Mouse (Mus musculus) layer of hippocampus, postnatal 36 days (tissue): Measurements from ENCODE around the gene Rpap2. TPM values are rescaled to one million over a fixed set of nuclear protein-coding genes. Genes with fewer than 3 reads are reported as not detected.

Experiments used
- DNase-seq, 2 experiments: peaks; one replicate each; pipeline ENCODE4 v3.0.0; 2022
- total RNA-seq, 2 experiments: library from RNA; stranded (reverse); gene quantifications; 2 replicates each; pipeline ENCODE4 v1.2.3; 2021

Rpap2 gene
- 10 to 100 TPM; 21.5 to 22.0 TPM for total RNA-seq

DNA sequence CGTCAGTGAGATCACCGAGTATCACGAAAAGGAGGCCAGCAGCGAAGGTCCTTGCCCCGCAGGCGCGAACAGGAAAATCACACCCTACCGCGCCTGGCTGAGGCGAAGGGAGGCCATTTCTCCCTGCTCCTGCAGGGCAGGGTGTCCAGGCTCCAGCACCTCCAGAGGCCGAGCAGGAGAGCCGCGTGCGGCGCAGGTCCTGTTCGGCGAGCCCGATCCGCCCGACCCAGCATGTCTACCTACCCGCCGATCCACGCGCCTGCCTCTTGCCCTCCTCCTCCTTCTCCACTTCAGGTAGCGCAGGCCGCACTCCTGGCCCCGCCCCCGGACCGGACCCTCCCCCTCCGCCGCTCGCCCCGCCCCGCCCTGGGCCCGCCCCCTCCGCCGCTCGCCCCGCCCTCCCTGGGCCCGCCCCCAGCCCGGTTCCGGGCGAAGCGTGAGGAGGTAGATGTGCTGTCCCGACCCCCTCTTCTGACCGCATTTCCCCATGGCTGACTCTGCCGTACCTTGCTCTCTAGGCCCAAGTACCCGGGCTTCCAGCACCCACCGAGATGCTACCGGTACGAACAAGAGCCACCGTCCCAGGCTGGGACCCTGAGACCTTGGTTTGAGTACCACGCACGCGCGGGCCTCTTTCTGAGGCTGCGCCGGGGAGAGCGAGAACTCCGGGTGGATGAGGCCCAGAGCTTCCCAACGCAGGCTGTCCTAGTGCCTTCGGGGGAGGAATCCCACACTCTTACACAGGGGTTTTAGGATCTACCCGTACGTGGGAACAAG lies at the start of gene Rpap2, which contains the start of gene Glmn:
Rpap2 (plus strand) TSS at position 73 of the 777 bp plus-strand sequence.
Glmn (minus strand) TSS at position 588 of the 777 bp plus-strand sequence.
- peak; percentile 81 to 84 for DNase-seq

DNA sequence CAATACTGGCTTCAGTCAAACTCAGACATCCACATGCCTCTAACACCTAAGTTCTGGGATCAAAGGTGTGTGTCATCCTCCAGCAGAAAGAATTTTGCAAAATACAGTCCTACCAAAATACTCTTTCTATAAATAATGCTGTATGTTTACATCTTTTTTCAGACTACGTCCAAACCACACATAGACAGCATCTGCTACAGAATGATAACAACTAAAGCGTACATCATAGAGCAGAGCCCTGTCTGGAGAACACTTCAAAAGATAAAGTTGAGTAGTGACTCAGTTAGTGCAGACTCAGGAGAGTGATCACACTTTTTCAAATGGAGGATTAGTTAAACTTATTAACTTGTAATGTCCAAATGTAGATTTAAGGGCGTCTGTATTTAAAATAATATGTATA lies 49.2 kb upstream of the Rpap2 start:
- no peak for DNase-seq

DNA sequence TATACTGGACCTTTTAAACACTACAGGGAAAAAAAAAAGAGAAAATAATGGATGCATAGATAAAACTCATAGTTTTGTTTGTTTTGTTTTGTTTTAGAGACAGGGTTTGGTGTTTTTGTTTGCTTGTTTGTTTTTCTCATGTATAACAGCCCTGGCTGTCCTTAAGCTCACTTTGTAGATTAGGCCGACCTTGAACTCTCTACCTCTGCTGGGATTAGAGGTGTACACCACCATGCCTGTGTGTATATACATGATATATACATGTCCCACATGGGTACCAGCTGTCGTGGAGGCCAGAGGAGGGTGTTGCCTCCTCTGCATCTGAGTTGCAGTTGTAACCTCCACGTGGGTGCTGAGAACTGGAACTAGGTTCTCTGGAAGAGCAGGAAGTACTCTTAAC lies 48.7 kb upstream of the Rpap2 start:
- DNase-seq: no peak

DNA sequence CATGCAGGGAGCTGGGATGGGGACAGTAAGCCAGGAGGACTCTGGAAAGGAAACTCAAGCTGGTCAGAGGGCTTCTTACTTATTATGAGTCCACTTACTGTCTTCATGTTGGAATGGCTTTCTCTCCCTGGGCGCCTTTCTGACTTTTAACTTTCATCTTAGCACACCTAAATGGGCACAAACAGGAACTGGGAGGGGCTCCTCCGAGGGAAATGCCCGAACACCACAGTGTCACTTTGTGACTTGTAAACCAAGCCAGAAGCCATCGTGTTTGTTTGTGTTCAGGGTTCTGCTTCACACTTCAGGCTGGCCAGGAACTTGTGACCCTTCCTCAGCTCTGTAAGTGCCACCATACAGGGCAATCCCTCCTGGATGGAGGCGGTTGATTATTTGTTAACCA lies 42.8 kb upstream of the Rpap2 start:
- DNase-seq: no peak

DNA sequence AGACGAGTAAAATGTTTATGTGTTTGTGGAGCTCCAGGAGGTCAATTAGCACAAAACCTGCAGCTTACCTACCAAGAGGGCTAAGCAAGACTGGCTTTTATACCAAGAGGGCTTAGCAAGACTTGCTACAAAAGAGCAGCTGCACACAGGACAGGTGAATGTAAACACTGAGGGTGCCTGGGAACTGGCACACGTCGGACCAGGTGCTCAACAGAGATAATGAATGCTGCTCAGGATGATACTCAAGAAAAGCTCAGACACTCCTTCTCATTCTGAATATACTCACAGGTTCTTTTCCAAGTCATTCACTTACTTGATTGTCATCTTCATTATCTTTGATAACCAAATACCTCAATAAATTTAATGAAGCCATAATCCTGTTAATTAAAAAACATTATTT lies 40.2 kb upstream of the Rpap2 start:
- no peak for DNase-seq

DNA sequence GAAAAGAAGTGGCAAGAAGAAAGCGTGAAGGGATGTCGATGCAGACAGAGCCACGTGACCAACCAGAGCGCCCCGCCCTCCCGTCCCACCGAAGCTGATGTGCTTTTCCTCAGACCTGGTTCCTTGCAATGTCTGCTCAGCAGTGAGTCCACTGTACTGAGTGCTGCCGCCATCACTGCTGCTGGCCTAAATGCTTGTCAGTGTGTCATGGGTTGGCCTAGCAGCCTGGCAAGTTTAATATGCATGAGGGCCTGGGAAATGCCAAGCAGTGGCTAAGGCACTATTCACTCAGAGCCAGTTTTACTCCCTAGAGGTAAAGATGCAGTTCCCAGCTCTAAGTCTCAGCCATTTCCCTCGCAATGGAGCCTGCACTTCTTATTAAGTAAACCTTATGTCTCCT lies 28.0 kb upstream of the Rpap2 start:
- no peak for DNase-seq

DNA sequence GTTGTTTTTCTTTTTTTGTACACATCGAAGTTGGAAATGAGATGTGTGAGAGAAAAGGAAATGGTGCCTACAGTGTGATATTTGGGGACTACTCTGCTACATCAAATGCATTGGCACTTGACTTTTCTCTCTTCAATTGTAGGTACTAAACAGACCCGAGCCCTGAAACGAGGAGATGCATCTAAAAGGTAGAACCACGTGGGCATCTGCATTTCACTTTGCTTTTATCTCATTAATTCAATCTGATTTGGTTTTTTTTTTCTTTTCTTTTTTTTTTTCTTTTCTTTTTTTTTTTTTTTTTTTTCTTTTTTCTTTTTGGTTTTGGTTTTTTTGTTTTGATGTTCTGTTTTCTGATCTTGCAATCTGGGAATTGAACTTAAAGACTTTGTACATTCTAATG lies 1.2 kb downstream of the Rpap2 start:
- DNase-seq: no peak

DNA sequence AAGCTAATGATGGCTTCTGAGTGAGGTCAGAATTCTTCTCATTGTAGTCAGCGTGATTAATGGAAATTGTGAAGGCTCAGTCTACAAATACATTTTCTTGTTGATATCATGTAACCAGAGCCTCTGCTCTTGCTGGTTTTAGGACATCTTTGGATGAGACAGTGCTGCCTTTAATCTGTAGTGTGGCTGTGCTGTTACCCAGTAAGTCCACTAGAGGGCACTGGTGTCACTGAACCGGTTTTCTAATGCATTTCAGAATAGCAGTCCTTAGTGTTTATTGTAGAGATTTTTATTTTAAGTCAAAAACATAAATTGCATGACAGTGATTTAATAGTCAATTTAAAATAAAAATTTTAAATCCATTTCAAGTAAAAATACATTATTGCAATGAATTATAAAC lies 14.1 kb downstream of the Rpap2 start:
- DNase-seq: peak; percentile 41 to 48

DNA sequence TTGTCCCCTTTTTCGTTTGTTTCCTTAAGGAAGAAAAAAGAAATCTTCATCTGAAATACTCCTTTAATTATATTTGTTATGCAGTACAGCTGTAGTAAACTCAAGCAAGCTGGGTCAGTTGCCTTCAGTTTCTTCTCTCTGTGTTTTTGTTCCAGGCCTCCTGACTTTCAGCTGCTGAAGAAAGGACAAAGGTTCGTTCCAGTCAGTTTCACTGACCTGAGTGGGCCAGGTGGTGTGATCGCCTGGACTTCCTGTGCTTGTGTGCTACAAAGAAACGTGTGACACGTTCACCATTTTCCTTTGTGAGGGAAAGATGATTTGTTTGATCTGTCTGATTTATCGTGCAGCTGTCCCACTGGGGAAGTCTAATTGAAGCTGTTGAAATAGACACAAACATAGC lies 20.8 kb downstream of the Rpap2 start:
- DNase-seq: no peak

DNA sequence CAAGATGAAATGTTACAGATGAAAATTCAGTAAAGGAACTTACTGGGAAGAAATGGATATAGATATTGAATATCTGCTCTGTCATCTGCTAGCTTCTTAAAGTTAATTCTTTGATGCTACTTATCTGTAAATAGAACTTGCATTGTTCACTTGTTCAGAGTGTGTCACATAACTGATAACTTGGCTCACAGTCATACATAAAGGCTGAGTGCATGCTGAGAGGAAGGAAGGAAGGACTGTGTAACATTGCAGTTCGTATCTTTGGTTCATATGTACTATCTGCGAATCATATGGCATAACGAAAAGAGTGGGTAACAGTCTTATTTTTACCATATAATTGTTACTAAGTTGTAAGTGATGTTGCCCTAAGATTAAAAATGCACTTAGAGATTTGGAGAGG lies 24.2 kb downstream of the Rpap2 start:
- DNase-seq: no peak

DNA sequence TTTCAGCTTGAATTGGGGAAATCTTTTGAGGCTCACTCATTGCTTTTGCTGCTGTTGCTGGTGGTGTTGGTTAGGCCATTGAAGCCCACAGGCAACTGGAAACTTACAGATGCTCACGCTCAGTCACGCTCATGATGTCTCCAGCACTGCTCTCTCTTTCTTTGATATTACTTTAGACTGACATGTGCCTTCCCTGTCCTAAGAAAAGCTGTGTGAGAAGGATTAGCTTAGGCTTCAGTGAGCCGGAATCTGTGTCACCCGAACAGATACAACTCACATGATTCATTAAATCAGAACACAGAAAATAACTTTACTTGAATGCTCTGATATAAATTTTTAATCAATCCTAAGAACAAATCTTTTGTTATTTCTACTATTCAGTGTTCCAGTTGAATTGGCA lies 36.5 kb downstream of the Rpap2 start:
- DNase-seq: no peak

DNA sequence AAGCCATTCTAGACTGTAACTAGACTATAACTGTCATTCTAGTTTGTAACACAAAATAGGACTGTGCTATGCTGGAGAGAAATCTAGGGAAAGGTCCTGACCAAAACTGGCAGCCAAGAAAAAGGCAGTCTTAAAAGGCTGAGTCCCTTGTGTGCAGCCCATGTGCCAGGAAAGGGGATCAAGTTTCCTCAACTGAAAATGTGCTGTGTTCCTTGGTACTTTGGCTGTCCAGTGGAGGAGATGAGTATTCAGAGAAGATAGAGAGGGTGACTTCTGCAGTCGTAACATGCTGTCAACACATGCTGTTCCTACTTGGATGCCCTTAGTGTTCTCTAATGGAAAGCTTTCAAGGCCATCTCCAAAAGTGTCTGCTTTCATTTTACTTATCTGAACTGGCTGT lies 39.9 kb downstream of the Rpap2 start:
- no peak for DNase-seq

DNA sequence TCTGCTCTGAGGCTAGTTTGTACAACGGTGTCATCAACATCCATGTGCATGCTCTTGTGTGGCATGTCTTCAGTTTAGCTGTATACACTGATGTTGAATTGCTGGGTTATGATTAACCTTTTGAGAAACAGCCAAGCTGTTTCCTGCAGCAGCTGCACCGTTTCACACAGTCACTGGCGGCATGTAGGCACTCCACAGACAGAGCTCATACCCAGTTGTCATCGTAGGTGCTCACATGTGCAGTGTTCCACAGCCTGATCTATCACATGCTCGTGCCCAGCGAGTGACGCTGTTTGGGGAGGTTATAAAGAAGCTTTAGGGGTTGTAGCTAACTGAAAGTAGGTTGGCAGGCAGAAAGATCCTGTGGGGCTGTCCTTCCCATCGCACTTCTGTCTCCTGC lies 41.2 kb downstream of the Rpap2 start:
- DNase-seq: no peak

DNA sequence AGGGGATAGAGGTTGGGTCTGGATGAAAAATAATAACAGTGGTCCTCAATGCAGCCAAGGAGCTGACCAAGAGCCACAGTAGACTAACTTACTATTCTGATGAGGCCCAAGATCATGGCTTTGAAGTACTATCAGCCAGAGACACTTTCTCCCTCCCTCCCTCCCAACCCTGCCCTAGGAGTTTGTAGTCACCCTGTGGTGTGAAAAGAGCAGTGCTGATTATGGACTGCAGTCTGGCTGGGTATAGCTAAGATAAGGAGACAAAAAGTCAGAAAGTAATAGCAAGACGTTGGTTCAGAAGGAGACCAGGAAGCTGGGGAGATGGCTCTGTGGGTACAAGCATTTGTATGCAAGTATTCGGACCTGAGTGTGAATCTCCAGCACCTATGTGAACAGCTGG lies 47.4 kb downstream of the Rpap2 start:
- no peak for DNase-seq

DNA sequence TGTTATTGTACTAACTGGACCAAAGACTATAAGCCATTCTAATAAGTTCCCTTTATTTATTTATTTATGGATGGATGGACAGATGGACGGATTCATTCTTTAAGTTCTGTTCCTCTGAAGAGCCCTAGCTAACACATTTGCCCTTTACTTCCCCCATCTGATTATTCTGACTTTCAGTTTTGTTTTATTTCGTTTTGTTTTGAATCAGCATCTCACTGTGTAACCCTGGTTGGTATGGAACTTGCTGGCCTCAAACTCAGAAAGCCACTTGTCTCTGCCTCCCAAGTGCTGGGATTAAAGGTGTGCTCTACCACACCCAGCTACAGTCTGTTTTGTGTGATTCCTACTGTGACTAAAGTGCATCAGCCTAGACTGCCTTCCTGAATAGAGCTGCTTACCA lies 48.8 kb downstream of the Rpap2 start:
- DNase-seq: no peak

DNA sequence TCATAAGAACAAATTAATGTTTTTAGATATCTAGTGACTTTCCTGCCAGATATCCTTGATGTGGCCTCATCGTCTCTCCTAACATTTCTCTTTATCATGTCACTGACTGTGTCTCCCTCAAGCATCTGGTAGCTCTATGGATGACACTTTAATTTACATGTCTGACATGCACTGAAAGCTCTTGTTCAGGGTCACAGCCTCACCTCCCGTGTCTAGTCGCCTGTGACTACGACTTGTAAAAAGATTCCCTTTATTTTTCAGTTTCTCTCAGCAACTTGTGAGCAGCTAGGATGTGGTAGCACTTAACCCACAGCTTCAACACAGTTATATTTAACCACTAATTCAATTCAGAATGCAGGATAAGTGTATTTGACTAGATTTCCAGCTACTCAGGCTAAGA lies 50.4 kb downstream of the Rpap2 start:
- DNase-seq: no peak

DNA sequence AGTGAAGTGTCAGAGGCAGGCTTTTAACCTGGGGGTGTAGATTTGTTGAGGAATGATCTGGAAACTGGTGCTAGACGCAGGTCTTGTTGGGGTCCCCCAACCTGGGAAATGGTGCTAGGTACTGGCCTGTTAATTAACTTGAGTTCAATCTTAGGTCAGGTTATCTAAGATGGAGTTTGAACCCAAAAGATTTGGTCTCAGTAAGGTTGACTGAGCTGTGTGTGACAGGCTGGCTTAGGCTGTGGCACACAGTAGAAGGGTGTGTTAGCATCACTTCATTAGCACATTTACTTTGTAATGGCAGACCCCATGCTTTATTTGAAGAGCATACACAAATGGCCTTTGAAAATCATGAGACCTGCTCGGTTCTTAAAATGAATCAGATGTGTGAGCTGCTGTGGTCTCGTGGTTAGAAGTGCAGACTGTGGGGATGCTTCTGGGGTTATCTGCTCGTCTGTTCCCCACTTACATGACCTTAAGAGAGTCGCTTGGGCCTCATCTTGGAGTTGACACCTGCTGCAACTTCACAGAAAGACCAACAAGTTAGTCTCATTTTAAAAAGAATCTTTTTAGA lies 51.5 kb downstream of the Rpap2 start:
- DNase-seq: no peak

DNA sequence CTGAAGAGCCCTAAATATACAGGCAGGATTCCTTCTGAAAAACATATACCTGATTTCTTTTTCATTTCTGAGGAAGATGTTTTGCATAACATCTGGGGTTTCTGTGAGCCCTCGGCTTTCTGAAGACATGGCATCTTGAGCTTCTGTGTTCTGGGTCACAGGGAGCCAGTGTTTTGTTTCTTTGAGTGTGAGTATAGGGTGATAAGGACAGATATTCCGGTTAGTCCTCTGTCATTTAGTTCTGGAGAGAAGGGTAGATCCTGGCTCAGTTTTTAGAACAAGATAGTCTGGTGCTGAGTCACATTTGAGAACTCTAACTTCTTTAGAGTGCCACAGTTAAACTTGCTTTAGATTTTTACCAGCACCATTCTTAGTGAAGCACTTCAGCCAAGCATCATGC lies 52.5 kb downstream of the Rpap2 start:
- no peak for DNase-seq

DNA sequence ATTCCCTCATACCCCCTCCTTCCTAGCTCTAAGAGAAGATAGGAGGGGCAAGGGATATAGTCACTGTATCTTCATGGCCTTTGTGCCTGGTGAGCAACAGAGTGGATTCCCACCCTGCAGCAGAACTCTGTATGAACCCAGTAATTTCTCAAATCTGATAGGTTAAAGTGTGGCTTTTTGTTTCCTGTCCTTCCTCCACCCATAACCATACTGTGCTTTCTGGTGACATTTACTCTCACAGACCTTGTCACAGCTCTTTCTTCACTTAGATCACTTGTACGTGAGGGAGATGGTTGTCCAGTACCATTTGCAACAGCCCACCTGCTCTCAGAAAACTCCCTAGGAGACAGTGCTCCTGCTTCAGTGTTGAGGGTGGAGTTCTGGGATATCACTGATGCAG lies 53.3 kb downstream of the Rpap2 start:
- DNase-seq: no peak

DNA sequence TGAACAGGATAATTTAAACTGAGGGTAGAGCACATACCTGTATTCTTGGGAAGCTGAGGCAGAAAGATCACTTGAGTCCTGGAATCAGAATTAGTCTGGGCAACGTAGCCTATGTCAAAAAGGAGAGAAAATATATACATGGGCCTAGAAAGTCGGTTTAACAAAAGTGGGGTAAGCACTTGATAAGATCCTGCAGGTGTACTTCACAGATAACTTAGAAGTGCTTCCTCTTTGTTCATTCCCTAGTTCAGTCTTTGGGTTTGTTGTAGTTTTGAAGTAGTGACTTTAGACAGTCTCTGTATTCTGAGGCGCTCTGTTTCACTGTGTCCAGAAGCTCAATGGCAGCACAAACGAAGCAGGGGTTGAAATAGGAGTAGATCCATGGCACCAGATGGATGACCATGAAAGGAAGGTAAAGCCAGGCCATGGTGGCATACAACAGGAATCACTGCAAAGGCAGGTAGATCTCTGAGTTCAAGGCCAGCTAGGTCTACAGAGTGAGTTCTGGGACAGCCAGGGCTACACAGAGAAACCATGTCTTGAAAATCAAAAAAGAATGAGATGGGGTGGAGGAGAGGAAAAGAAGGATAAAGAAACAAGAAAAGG lies 55.0 kb downstream of the Rpap2 start:
- DNase-seq: no peak

DNA sequence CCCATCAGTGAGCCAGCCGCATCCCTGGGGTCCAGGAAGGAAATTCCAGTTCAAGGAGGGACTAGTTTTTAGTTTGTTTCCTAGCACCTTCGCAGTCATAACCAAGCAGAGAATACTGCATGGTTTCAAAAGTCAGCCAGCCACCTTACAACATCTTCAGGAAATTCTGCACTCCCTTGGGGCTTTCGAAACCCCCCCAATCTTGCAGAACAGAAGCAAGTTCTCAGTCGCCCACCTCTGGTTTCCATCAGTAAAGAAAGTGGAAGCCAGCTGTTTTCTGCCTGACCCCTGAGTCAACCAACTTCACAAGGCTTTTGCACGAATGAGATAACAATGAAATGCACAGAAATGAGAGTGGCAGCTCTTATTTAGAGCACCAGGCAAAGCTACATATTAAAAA lies 81.2 kb downstream of the Rpap2 start:
- DNase-seq: no peak

DNA sequence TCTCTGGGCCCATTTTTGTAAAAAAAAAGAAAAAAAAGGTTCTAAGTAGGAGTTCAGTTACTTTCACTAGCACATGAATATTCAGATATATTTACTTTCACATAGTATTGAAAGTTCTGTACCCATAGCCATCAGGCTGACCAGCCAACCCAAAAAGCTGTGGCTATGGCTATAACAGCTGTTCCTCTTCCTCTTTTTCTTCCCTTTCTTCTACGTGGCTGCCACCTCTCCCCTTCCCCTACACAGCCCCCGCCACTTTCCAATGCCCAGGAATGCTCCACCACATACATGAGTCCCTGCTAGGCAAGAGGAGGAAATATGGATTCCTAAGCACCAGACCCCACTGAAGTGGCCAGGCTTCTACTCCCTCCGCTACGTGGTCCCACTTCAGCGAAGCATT lies 84.1 kb downstream of the Rpap2 start:
- no peak for DNase-seq

DNA sequence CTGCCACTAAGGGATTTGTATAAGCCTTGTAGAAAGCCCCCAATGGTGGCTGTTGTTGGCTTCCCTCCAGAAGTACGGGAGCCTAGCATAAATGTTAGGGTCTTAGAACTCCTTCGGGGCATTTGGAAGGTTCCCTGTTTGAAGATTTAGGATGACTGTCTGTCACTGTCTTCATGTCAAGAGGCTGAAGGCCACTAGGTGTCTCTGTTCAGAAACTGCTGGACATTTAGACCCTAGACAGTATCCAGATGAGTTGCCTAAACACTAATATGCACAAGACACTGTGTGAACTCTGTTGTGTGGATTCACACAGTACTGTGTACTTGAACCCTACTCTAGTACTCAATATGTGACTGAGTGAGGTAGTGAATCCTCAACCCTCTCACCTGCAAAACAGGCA lies 87.2 kb downstream of the Rpap2 start:
- DNase-seq: no peak

DNA sequence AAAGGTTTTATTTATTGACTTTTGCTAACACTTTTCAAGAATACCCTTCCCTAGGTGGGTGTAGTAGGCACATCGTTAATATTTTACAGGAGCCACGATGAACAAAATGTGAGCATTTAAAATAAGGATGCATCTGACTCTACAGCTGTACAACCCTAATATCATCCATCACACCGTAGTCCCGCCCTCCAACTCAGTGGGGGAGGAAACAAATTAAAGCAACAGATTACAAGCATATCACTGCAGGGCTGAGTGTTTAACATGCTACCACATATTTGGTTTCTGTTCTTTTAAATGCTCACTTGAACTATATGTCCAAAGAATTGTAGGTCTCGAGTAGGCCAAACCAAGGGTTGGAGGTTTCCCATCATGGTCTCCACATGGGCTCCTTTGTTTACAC lies 90.0 kb downstream of the Rpap2 start:
- DNase-seq: no peak
